Mouse (Mus musculus) monocyte, adult 2 months (primary cell): ENCODE data around the gene Hhip.

Experiments
- DNase-seq, 2 experiments: peaks; one replicate each; pipeline ENCODE4 v3.0.0; 2022; ENCODE audit warnings: low spot score in 2 of 2, low read depth in 1 of 2

The Hhip gene

GRCm38 (mm10) chr8:80057198-80058174, at the start of gene Hhip:
Gene Hhip (minus strand): TSS chr8:80058006.
- no peak for DNase-seq

- no peak for DNase-seq
These were observed 29.2 kb upstream of the Hhip start for GRCm38 (mm10) chr8:80087021-80087420.

- no peak for DNase-seq
These were observed 387 bp upstream of the Hhip start for GRCm38 (mm10) chr8:80058193-80058592.

- no peak for DNase-seq
These were observed 1.3 kb downstream of the Hhip start for GRCm38 (mm10) chr8:80056331-80057070.

- no peak for DNase-seq
These were observed 2.0 kb downstream of the Hhip start for GRCm38 (mm10) chr8:80055777-80056176.

- DNase-seq, result no peak
These were observed 2.7 kb downstream of the Hhip start for GRCm38 (mm10) chr8:80055094-80055493.

GRCm38 (mm10) chr8:80054216-80054615, 3.6 kb downstream of the Hhip start:
- no peak for DNase-seq

- no peak for DNase-seq
These were observed 5.0 kb downstream of the Hhip start for GRCm38 (mm10) chr8:80052838-80053237.

- DNase-seq, result no peak
These were observed 6.3 kb downstream of the Hhip start for GRCm38 (mm10) chr8:80051494-80051893.

GRCm38 (mm10) chr8:80049256-80050005, 8.4 kb downstream of the Hhip start:
- DNase-seq, result no peak

GRCm38 (mm10) chr8:80048256-80048655, 9.6 kb downstream of the Hhip start:
- no peak for DNase-seq

- DNase-seq, result no peak
These were observed 20.1 kb downstream of the Hhip start for GRCm38 (mm10) chr8:80037644-80038253.

- DNase-seq, result no peak
These were observed 25.2 kb downstream of the Hhip start for GRCm38 (mm10) chr8:80032604-80033003.

GRCm38 (mm10) chr8:80031330-80032293, 26.2 kb downstream of the Hhip start:
- DNase-seq, result no peak

- no peak for DNase-seq
These were observed 28.2 kb downstream of the Hhip start for GRCm38 (mm10) chr8:80029631-80030030.

- no peak for DNase-seq
These were observed 37.3 kb downstream of the Hhip start for GRCm38 (mm10) chr8:80020469-80020868.

- no peak for DNase-seq
These were observed 42.0 kb downstream of the Hhip start for GRCm38 (mm10) chr8:80015818-80016217.

- no peak for DNase-seq
These were observed 53.4 kb downstream of the Hhip start for GRCm38 (mm10) chr8:80004421-80004820.

GRCm38 (mm10) chr8:80002313-80002712, 55.5 kb downstream of the Hhip start:
- DNase-seq, result no peak

- no peak for DNase-seq
These were observed 62.7 kb downstream of the Hhip start for GRCm38 (mm10) chr8:79995075-79995474.
